Mouse (Mus musculus) adrenal gland, adult 18-20 months (tissue): ENCODE data around the gene Slc19a1. TPM values are rescaled to one million over a fixed set of nuclear protein-coding genes. Genes with fewer than 3 reads are reported as not detected.

ENCODE experiments used
- DNase-seq, 2 experiments: peaks; one replicate each; pipeline ENCODE4 v3.0.0; 2021 to 2022; ENCODE audit warnings: low spot score in 2 of 2
- long read RNA-seq, 2 experiments: library from polyadenylated mRNA; stranded (forward); transcript quantifications; one replicate each; pipeline ENCODE4 v2.0.0; 2021
- total RNA-seq, 2 experiments: library from RNA; stranded (reverse); gene quantifications; 1 replicate in 1 of 2; 2 replicates in 1 of 2; pipeline ENCODE4 v1.2.3; 2021

Slc19a1 gene
- 10 to 100 TPM; 17.6 to 26.6 TPM for total RNA-seq
- long read RNA-seq, experiment 1, transcript Slc19a1-201 (6 exons, 2,347 nt): major isoform, 16 of 40 reads
- long read RNA-seq, experiment 1, transcript Slc19a1-209 (6 exons, 2,309 nt): minor isoform, 13 of 40 reads
- long read RNA-seq, experiment 1, partial matches to known transcripts: 1 of 40 reads
- long read RNA-seq, experiment 1, other reads (novel, unspliced or antisense): 10 of 40 reads
- long read RNA-seq, experiment 2, transcript Slc19a1-209 (6 exons, 2,309 nt): minor isoform, 17 of 100 reads
- long read RNA-seq, experiment 2, transcript Slc19a1-201 (6 exons, 2,347 nt): major isoform, 49 of 100 reads
- long read RNA-seq, experiment 2, partial matches to known transcripts: 16 of 100 reads
- long read RNA-seq, experiment 2, other reads (novel, unspliced or antisense): 18 of 100 reads

DNA sequence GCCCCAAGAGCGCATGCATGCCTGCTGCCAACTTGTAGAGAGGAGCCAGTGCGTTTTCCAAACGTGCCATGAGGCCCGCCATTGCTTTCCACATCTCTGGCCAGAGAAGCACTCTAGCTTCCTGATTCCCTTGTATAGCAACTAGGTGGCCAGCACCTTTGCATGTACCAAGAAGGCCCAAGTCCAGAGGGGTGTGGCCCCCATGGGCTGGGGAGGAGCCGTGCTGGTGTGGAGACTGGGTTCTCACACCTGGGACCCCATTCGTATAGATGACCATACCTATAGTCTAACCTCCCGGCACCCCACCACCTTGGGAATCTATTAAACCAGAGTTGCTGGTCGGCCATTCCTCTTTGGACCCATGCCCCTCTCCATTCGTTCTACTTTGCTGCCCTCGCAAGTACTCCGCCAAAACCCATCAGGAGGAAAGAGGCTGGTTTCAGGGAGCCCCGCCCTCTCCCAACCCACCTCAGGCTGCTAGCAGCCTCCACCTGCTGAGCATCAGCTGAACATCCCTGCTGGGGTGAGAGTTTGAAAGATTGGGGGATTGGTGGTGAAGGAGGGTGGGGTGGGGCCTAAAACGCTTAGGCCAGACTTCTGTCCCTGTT is at the start of gene Slc19a1:
TSS of gene Slc19a1 (plus strand) at position 474 of the 608 bp plus-strand sequence.
- DNase-seq: no peak

DNA sequence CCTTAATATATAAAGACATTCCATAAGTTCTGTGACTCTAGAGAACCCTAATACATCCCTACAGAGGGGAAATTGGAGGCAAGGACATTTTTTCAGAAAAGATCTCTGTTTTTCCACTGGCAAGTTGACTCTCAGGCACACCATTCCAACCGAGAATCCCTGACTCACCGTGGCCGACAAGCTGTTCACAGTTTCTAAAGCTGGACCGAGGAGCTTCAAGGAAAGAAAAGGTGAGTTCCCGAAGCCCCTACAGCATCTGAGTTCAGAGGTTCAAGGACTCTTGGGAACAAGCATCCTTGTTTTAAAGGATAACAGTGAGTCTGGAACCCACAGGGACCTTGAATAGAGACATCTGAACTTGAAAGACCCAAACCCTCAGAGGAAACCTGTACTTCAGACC is 43.5 kb upstream of the Slc19a1 start:
- DNase-seq: no peak

DNA sequence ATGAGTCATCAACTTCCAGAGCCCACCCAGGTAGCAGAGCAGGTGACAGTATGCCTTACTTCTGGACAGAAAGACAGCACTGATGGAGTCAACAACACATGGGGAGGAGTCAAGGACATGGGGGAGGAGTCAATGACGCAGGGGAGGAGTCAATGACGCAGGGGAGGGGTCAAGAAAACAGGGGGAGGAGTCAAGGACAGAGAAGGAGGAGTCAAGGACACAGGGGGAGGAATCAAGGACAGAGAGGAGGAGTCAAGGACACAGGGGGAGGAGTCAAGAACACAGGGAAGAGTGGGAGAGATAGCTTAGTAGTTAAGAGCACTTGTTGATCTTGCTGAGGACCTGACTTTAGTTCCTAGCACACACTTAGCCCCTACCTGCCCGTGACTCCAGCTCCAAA is 39.6 kb upstream of the Slc19a1 start:
- no peak for DNase-seq

DNA sequence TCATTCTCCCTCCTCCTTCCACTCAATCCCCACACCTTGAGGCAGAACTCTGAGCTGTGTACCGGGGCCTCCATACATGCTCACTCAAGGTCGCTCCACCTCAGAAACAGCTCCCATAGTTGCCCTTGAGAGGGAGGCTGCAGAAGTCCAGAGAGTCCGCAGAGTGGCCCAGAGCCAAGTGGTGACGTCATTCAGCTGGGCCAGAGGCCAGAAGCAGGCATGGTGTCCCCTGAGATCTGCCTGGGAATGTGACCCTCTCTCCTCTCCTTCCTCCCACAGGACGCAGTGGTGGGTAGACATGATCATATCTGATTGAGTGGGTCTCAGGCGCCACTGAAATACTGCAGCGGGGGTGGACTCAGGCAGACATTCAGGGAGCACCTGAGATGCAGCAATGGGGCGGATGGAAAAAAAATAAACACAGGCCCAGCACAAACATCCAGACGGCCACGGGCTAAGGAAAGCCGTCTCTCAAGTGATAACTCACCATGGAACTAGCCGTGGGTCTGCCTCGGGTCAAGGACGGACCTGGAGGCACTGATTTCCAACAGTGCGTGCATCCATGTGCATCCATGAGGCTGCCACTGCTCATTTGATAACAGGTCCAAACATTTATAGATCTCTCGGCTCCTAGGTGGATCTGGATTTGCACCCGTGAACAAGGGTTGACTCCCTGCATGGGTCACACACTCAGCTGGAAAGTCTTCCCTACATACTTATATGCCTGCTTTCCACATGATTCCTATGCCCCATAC is 34.1 kb upstream of the Slc19a1 start:
- DNase-seq: peak; percentile 92

DNA sequence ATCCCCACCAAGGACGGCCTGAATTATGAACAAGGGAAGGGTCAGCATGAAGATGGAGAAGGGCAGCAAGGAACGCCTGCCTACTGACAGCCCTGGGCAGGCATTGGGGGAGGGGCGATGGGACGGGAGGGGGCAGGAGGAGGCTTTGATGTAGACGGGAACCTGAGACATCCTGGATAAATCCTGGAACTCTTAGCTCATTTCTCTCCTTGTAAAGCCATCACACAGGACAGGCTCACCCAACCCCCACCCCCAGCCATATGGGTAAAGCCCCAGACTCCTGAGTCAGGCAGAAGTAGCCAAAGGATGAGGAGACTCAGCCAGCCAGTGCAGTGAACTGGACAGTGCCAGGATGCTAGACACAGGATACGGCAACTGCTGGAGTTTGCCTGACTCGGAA is 27.1 kb upstream of the Slc19a1 start:
- no peak for DNase-seq

DNA sequence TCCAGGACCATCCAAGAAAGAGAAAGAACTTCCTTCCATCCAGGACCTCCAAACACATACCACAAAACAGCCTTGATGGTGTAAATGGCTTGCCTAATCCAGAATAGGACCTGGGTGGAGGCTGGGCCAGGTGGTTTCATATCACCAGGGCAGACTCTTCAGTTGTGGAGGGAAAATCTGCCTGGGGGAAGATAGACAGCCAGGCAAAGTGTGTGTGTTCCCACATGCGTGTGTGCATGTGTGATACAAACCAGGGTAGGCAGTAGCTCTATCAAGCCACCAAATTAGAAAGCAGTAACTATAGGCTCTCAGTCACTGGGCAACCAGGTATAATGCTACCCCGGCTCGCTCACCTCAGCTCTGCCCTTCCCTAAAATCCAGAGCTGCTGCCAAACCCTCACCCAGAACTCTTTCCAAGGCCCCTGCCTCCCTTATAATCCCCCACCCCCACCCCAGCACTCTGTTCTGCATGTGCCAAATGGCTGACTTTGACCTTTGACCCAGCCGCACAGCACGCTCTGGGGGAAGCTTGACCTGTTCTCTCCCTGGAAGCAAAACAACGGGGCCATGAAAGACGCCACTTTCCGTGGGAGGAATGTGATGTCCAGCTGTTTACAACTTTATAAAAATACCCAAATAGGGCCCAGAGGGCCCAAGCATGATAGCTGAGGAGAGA is 24.5 kb upstream of the Slc19a1 start:
- DNase-seq: no peak

DNA sequence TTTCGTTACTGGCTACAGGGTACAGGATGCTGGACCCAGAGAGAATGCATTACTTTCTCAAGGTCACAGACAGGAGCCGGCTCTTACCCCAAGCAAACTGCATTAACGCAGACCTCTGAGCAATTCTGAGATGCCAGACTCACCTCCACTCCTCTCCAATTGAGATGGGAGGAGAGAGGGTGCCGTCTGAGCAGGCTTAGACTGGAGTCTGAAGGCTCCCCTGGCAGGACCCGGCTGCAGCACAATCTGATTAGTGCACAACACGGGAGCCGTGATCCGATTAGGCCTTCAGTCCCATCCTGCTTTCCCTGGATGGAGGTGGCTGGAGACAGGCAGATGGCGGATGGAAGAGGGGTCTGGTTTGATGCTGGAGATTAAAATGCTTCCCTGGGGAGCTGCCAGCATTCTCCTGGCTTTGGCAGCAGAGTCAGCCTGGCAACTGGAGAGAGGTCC is 23.9 kb upstream of the Slc19a1 start:
- peak; percentile 30 to 45 for DNase-seq

DNA sequence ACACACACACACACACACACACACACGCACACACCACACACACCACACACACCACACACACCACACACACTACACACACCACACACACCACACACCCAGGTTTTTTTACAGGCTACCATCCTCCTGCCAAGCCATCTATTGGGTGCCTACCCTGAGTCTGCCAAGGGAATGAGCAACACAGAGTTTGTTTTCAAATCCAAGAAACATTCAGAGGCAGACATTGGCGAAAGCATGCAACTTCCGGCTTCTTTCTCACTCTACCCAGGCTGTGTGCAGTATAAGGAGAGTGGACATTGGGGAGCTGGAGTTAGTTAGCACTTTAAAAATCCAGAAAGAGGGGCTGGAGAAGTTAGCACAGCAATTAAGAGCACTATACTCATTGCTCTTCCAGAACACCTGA is 23.3 kb upstream of the Slc19a1 start:
- DNase-seq: no peak

DNA sequence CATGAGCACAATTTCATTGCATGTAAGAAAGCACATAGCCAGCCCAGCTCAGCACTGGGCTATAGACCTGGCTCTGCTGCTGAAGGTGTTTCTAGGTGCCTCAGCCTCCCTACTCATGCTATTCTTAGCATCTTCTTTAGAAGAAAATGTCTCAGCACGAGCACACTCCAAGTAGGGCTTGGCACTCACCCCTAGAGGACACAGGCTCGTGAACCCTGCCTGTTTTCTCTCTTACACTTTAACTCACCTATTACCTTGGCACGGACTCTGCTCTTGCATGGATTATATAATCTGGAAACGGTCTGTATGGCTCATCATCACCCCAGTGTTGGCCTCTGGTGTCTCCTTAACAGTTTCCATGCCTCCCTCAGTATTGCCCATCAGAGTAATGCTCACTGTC is 20.4 kb upstream of the Slc19a1 start:
- no peak for DNase-seq

DNA sequence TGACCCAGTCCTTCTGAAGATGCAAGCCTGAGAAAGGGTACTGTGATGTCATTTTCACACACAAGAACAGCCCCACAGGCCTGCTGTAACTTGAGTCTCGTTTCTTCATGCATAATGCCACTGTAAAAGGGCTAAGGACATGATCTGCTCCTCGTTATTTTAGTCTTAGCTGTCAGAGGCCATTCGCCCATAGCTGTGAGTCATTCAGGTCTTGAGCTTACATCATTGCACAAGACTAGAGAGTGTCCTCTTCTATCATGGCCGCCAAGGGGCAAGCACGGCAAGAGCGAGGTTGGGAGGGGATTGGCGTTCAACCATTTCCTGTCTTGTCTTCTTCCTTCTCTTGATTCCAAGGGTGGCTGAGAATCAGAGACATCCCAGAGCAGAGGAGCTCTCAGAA is 16.0 kb upstream of the Slc19a1 start:
- DNase-seq: no peak

DNA sequence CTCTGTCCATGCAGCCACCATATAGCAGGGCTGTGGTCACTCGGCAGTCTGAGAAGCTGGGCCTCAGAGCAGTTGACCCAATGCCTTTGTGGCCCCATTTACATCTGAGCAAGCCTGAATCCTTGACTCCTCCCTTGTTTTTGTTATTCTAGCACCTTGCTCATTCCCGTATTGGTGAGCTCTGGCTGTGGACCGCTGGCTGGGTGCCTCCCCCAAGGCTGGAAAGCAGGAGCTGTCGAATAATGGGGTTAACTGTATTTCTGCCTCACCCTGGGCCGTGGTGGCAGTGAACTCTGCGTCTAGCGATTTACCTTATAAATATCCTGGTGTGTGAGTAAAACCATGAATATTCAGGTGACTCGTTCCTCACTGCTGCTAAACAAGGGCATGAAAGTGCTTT is 15.5 kb upstream of the Slc19a1 start:
- no peak for DNase-seq

DNA sequence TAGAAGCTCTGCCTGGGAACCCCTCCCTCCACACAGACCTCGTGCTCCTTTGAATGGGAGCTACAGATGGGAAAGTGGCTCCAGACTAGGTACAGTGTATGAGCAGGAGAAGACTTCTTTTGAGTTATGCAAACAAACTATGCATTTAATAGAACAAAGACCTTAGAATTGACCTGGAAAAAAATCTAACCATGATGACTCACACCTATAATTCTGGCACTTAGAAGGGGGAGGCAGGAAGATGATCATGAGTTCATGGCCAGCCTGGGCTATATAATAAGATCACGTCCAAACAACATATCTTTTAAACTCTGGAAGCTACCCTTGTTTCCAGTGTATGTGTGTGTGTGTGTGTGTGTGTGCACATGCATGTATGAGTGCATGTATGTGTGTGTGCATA is 15.0 kb upstream of the Slc19a1 start:
- no peak for DNase-seq

DNA sequence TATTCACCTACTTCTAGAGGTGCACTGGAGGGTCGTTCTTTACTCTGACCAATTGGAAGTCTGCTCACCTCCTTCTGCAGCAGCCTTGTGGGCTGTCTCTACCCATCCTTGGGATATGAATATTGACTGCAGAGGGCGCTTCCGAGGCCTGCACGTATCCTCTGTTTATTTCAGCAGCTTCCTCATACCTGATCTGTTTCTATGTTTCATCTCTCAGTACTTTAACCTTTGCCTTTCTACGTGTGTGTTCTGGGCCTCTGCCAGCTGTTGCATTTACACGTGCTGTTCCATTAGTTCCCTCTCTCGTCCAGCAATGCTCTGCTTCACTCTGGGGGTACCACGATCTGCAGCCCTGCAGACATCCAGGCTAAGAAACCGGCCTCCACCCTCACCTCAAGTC is 14.4 kb upstream of the Slc19a1 start:
- no peak for DNase-seq

DNA sequence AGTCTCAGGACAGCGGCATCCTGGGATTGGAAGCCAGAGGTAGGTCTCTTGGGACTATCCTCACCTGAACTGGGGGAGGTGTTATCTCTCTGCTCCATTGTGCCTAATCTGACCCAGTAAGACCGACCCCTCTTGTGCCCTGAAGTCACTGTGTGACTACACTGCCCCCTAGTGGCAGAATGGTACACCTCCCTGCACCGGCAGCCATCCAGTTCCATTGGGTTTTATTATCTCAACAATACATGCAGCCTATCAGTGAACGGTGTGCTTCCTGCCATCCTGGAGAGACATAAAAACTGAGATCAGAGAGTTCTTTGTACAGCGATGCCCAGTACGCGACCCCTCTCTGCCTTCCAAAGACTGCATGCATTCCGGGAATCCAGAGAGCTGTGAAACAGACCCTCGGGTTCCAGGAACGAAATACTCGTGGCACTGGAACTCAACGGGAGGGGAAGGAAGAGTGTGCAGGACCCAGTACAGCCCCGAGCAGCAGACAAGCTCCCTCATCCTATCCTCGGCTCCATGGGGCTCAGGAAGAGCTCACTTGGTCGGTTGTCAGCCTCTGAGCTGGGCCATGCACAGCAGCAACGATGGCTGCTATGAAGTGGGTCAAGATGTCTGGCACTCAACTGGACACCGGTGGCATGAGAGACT is 10.5 kb upstream of the Slc19a1 start:
- peak; percentile 72 to 77 for DNase-seq

DNA sequence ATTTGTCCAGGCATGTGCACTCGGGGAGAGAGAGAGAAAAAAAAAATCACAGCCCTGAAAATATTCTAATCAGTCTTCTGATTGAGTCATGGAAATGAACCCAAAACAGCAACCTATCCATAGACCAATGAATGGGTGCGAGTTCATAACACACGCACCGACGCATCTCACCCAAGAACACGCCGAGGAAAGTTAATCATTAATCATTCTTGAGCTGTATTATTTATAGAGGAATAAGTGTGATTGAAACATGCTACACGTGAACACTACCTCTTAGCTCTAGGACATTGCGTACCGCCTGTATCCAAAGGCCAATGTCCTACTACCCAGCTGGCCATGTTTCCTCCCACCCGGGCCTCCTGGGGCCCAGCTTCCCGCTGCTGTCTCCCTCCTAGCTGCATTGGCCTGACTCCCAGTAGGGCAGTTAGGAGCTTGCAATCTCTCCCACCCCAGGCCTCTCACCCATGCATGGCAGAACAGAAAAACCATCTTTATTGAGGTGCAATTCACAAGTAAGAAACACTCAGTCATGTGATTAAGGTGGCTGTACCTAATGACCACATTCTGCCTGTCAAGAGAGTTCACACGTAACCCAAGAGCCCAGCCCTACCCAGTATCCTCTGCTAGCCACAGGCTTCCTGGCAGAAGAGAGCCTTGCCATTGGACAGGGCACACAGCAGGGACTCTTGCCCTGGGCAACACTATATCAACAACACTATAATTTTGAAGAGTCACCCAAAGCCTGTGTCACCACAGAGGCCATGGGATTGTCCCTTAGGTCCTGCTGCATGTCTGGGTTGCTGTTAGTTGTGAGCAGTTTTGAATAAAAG is 9.5 kb upstream of the Slc19a1 start:
- no peak for DNase-seq

DNA sequence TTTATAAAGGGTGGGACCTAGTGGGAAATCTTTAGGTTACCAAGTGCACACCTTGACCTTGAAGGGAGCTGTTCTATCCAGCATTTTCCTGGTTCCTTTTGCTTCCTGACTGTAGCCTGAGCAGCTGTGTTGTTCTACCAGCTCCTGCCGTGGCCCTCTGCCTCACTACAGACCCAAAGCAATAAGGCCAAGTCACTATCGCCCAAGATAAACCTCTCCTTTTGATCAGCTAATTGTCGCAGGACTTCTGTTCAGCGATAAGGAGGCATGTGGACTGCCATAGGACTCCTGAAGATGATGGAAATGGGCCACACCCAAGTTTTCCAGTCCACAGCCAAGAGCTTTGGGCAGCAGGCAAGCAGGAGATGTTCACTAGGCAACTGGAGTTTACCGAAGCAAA is 7.8 kb upstream of the Slc19a1 start:
- DNase-seq: no peak

DNA sequence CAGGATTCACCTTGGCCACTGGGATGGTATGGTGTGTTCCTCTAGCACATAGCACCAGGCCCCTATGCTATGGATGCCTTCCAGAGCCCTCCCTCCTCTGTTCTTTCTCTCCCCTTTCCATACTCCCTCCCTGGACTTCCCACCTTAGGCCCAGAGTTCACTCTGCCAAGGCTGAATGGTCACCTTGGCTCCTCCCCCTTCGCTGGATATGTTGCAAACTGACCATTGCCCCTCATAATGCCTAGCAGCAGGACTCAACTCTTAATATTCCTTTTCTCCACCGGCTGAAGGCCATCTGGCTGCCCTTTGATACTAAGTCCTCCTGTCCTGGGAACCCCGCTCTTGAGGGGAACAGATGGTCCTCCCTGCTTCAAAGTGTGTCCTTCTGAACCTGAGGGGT is 5.1 kb upstream of the Slc19a1 start:
- DNase-seq: no peak

DNA sequence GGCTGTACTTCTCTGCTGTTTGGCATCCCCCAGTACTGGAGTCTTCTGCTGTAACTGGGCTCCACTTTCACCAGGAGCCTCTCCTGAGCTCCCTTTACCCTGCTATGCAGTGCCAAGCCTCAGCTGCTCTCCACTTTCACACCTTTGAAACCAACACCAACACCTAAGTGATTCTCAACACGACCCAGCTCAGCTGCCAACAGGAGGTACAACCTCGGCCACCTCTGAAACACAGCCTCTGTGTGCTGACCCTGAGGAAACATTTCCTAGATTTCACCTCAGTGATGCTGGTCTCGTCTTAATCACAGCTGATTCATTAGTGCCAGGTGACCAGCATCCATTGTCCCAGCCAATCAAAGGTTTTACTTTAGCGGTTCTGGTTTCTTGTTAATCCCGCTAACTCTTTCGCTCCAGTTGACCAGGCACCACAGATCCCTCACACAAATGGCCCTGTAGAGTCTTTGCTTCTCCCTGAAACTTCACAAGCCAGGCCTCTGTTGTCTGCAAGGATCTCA is 3.2 kb upstream of the Slc19a1 start:
- no peak for DNase-seq

DNA sequence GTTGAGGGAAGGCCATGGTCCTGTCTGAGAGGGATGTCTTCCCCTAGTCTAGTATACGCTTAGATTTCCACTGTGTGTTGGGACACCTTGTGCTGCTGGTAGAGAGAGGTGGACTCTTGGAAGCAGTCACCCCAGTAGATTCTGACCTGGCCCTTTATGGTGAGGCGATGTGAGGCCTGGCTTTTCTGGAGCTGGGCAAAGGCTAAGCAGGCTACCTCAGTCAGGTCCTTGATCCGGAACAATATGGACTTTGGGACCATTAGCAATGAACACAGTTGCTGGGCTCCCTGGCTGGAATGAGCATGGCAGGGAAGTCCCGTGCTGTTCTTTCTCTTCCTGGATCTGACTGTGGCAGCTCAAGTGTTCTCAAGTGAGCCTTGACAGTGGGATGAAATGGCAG is 2.3 kb upstream of the Slc19a1 start:
- DNase-seq: no peak

DNA sequence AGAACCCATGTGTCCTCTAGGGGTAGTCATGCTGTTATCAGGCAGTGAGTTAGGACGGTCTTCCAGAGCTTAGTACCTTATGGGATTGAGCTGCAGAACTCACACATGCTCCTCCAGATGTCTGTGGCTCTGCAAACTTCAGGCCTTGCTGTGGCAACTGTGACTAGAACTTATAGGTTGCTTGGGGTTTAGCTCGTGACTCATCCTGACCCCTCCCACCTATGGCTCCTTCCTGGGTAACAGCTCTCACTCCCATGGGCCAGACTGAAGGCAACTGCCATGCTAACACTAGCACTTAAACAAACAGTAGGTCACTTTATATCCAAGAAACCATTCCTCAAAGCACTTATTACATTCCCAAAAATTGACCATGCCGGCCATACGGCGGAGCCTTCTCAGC is 1.4 kb upstream of the Slc19a1 start:
- DNase-seq: no peak
